ENCODE assay signal across 9 mouse cellular contexts in genomic region chr7:132213460-132213859, GRCm38 (mm10). TPM values are rescaled to one million over a fixed set of nuclear protein-coding genes. Genes with fewer than 3 reads are reported as not detected.
DNase-seq lines count a peak whose midpoint lies in the region; ATAC-seq and TF ChIP-seq lines count a peak whose summit lies in the region.
"Had no signal": no experiment of that assay in that cellular context is flagged by ENCODE, and none has a peak within 500 bp of the region (broad histone marks: within the 10 kb centered on the region; RNA-seq: fewer than 3 reads in every experiment).

No protein-coding gene starts in this region.

- H3K4me1 ChIP-seq in heart, embryonic 11.5 days (ENCODE audit: control insufficient read depth, insufficient read depth, low read length) = no peaks in the 10 kb centered on the region

- no peak overlapping the region for H3K4me2 ChIP-seq in heart, embryonic 11.5 days
- H3K4me2 ChIP-seq: limb, embryonic 13.5 days had no signal

- peak; percentile 91 for TF ChIP-seq CTCF in layer of hippocampus, adult 2 months (conservative IDR thresholded peaks at IDR 0.05)

- H3K27me3 ChIP-seq in heart, embryonic 11.5 days (ENCODE audit: control insufficient read depth, insufficient read depth, low read length) = no peaks in the 10 kb centered on the region
- peaks cover 3% of the 10 kb centered on the region; the same call in 1 of the 2 replicates for H3K27me3 ChIP-seq in splenic B cell, adult 2 months (ENCODE audit: control insufficient read depth, insufficient read depth, low read length, poor library complexity, severe bottlenecking)

- H3K36me3 ChIP-seq in heart, embryonic 11.5 days (ENCODE audit: control insufficient read depth, insufficient read depth, low read length) = no peaks in the 10 kb centered on the region
- H3K36me3 ChIP-seq in splenic B cell, adult 2 months (ENCODE audit: control insufficient read depth, insufficient read depth, low read length, poor library complexity, severe bottlenecking) = no peaks in the 10 kb centered on the region
- H3K36me3 ChIP-seq: limb, embryonic 13.5 days had no signal

- no peak overlapping the region for H3K27ac ChIP-seq in heart, embryonic 11.5 days (ENCODE audit: low read depth, low read length)
- no peak overlapping the region for H3K27ac ChIP-seq in layer of hippocampus, adult 2 months
- H3K27ac ChIP-seq: limb, embryonic 13.5 days had no signal

- peak; percentile 98 for DNase-seq in heart, adult 11 months
- peak; percentile 14 for DNase-seq in WW6 (ENCODE audit: low read depth, low spot score)
- DNase-seq in cerebellum, postnatal 4 days (ENCODE audit: low spot score in 2 of 2) = peak; percentile 79 to 81
- DNase-seq in gastrocnemius, postnatal 14 days = peak; percentile 72
- peak; percentile 75 to 88 for DNase-seq in layer of hippocampus, adult 2 months (ENCODE audit: low spot score in 2 of 2)
- DNase-seq in lung, postnatal 10 days = peak; percentile 76
- peak; percentile 21 for DNase-seq in splenic B cell, adult 2 months (ENCODE audit: low read depth, low spot score)

- no peak overlapping the region for H3K4me3 ChIP-seq in heart, embryonic 11.5 days (ENCODE audit: low read depth, low read length)
- no peak overlapping the region for H3K4me3 ChIP-seq in layer of hippocampus, adult 2 months
- H3K4me3 ChIP-seq: limb, embryonic 13.5 days had no signal

- WGBS in heart, embryonic 11.5 days (ENCODE audit: insufficient replicate concordance) = 7% methylated on average over 8 of the region's 8 CpGs

- no peak for ATAC-seq in heart, embryonic 11.5 days (replicated peaks; ENCODE audit: insufficient number of reproducible peaks, low FRiP score, low TSS enrichment)

- H3K9ac ChIP-seq in heart, embryonic 11.5 days (ENCODE audit: low read depth, low read length) = no peak overlapping the region
- H3K9ac ChIP-seq: limb, embryonic 13.5 days had no signal

- H3K9me3 ChIP-seq in heart, embryonic 11.5 days (replicated peaks; ENCODE audit: control insufficient read depth, low read length) = no peaks in the 10 kb centered on the region
- H3K9me3 ChIP-seq: limb, embryonic 13.5 days had no signal

- intact Hi-C loops in gastrocnemius, postnatal 14 days (cut with DNase I; ENCODE audit: low total_unique reads) = loop anchor here (2.0 to 10.0 kb wide), 2 partner anchors 59 to 315 kb away; partner anchors contain the start of gene Cpxm2

RNA-seq across cellular contexts. Expression of gene Cpxm2, which starts 58.9 kb away (rescaled TPM):
- 0.10 TPM in 1 of 2 replicates, not detected in the other for polyA plus RNA-seq in heart, embryonic 11.5 days (2014; fragmentation: Nextera tagmentation; extraction: Ambion mirVana)
- total RNA-seq in gastrocnemius, postnatal 14 days (2021) = 10 to 100 TPM; 12.7 to 13.3 TPM
- 1 to 10 TPM; 1.1 to 2.5 TPM for total RNA-seq in layer of hippocampus, adult 2 months (2021)

Comparison
In these comparisons a context has a peak if more than half of its experiments do, and no peak if none do; other contexts are left out.
1. DNase-seq: peak in every context shown above with its lines; median percentile 98 in heart, adult 11 months; 82 in layer of hippocampus, adult 2 months; 80 in cerebellum, postnatal 4 days; 76 in lung, postnatal 10 days; 72 in gastrocnemius, postnatal 14 days; 21 in splenic B cell, adult 2 months; 14 in WW6.